Mouse (Mus musculus) forebrain, embryonic 11.5 days (tissue): ENCODE results near the gene Rrbp1. TPM values are rescaled to one million over a fixed set of nuclear protein-coding genes. Genes with fewer than 3 reads are reported as not detected.

Experiments used
- ATAC-seq: fragments of 200-750 bp; cut with Nextera tagmentation; replicated peaks from 2 replicates; pipeline ENCODE4 v1.8.0; 2017; ENCODE audit warnings: moderate TSS enrichment; ENCODE audit not compliant: low FRiP score
- DNase-seq: peaks from one replicate; pipeline ENCODE4 v3.0.0-alpha.2; 2017; ENCODE audit warnings: low spot score
- H3K27ac ChIP-seq: fragments of 300-500 bp; sonication (generic); 2 replicates; pipeline ENCODE4 v1.5.1; 2014; ENCODE audit warnings: low read depth, low read length
- H3K27me3 ChIP-seq: fragments of 300-500 bp; sonication (generic); 2 replicates; pipeline ENCODE4 v1.6.1; 2014; ENCODE audit warnings: mild to moderate bottlenecking, low read length, mixed read lengths; ENCODE audit not compliant: control insufficient read depth, insufficient read depth
- H3K36me3 ChIP-seq: fragments of 300-500 bp; sonication (generic); 2 replicates; pipeline ENCODE4 v1.6.1; 2014; ENCODE audit warnings: mild to moderate bottlenecking, low read length, moderate library complexity, mixed read lengths; ENCODE audit not compliant: control insufficient read depth, insufficient read depth
- H3K4me1 ChIP-seq: fragments of 300-500 bp; sonication (generic); replicated peaks from 2 replicates; pipeline ENCODE4 v1.6.1; 2014; ENCODE audit warnings: low read length, mixed read lengths; ENCODE audit not compliant: control insufficient read depth, insufficient read depth
- H3K4me2 ChIP-seq: fragments of 300-500 bp; sonication (generic); 2 replicates; pipeline ENCODE4 v1.6.1; 2014; ENCODE audit warnings: low read depth, mild to moderate bottlenecking, low read length, moderate library complexity, mixed read lengths; ENCODE audit not compliant: severe bottlenecking
- H3K4me3 ChIP-seq: fragments of 300-500 bp; sonication (generic); 2 replicates; pipeline ENCODE4 v1.5.1; 2014; ENCODE audit warnings: low read depth, low read length
- H3K9ac ChIP-seq: fragments of 300-500 bp; sonication (generic); 2 replicates; pipeline ENCODE4 v1.6.1; 2014; ENCODE audit warnings: low read length
- H3K9me3 ChIP-seq: fragments of 300-500 bp; sonication (generic); 2 replicates; pipeline ENCODE4 v1.6.1; 2016; ENCODE audit warnings: low read length, mixed read lengths; ENCODE audit not compliant: control insufficient read depth
- WGBS: fragments of 180-500 bp; shearing (Covaris S2); extraction: QIAGEN DNeasy Blood & Tissue Kit; methylation state at CpG from one replicate; pipeline ENCODE4 v1.1.7; 2014; 5-methylcytosine and 5-hydroxymethylcytosine counted together
- polyA plus RNA-seq: library from polyadenylated mRNA; unstranded; fragments of >200 nt; fragmentation: Nextera tagmentation; extraction: Ambion mirVana; gene quantifications from 2 replicates; pipeline ENCODE4 v1.2.1, GENCODE M21; 2014

The Rrbp1 gene
- polyA plus RNA-seq, 1 experiment from 2014 or later, result 30.0 TPM

DNA sequence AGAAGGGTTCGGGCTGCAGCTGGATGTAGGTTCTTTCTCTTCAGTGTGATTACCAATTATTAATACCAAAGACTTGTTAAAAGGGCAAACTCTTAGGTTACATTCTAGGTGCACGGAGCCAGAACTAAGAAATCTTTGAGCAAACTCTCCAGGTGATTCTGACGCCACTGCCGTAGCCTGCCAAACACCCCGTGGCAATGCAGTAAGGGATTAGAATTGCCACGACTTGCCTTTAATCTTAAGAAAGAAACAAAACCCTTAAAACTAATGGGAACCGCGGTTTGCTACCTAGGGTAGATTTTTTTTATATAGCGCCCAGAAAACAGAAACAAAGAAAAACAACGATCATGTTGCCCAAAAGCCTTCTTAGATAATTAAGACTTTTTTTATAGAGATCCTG is 96.8 kb downstream of the Rrbp1 start:
- H3K4me2 ChIP-seq, result peak overlapping the region; percentile 77
- peak overlapping the region; percentile 73 for H3K4me3 ChIP-seq
- ATAC-seq, result no peak
- H3K27ac ChIP-seq, result peak overlapping the region; percentile 84; the same call in 1 of the 2 replicates
- no peaks in the 10 kb centered on the region for H3K9me3 ChIP-seq
- no peaks in the 10 kb centered on the region for H3K36me3 ChIP-seq
- peak overlapping the region; percentile 74 for H3K9ac ChIP-seq
- 7% methylated on average over 10 of the region's 10 CpGs for WGBS
- peaks cover 3% of the 10 kb centered on the region; the same call in 1 of the 2 replicates for H3K4me1 ChIP-seq
- no peak for DNase-seq
- H3K27me3 ChIP-seq, result no peaks in the 10 kb centered on the region

DNA sequence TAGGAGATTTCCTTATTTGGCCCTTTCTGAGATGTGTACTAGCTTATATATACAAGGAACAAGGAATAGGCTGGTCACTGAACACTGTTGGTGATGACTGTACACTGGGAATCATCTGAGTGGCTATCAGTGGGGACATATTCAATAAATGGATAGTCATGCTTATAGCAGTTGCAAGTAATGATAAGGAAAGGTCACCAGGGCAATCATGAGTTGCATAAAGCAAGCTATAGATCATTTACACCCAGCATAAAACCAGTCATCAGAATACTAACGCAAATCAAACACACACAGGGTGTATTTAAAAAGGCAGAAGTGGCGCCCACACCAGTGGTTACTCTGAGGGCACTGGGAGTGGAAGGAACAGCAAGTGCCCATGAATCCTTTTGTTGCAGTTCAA is 98.9 kb downstream of the Rrbp1 start:
- H3K27ac ChIP-seq, result no peak overlapping the region
- ATAC-seq (no peak), DNase-seq (no peak)
- H3K9me3 ChIP-seq, result no peaks in the 10 kb centered on the region
- H3K27me3 ChIP-seq, result no peaks in the 10 kb centered on the region
- H3K9ac ChIP-seq, result no peak overlapping the region
- WGBS, result 90% methylated on average over 2 of the region's 2 CpGs
- H3K36me3 ChIP-seq, result no peaks in the 10 kb centered on the region
- no peak overlapping the region for H3K4me2 ChIP-seq
- H3K4me3 ChIP-seq, result no peak overlapping the region
- peaks cover 3% of the 10 kb centered on the region; the same call in 1 of the 2 replicates for H3K4me1 ChIP-seq

DNA sequence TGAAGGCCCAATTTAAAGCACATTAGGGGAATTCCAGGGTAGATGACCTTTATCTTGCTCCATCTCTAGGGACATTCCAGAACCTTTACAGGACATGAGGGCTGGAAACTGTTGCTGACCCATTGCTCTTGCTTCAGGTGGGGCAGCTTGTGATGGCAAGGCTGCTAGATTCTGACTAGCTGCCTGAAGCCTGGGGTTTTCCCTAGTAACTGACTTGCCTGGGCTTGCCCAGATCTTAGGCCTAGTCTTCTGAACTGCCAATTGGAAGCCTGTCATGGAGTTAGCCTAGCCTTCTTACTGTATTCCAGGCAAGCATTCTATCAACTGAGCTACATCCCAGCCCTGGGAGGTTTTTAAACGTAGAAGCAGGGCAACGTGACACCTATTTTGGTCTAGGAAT is 101.8 kb downstream of the Rrbp1 start:
- H3K4me3 ChIP-seq, result no peak overlapping the region
- no peaks in the 10 kb centered on the region for H3K9me3 ChIP-seq
- H3K36me3 ChIP-seq, result no peaks in the 10 kb centered on the region
- no peak for ATAC-seq
- no peak overlapping the region for H3K4me2 ChIP-seq
- no peaks in the 10 kb centered on the region for H3K4me1 ChIP-seq
- whole genome bisulfite sequencing, result 91% methylated on average over 2 of the region's 2 CpGs
- H3K9ac ChIP-seq, result no peak overlapping the region
- no peaks in the 10 kb centered on the region for H3K27me3 ChIP-seq
- no peak overlapping the region for H3K27ac ChIP-seq
- DNase-seq, result no peak

DNA sequence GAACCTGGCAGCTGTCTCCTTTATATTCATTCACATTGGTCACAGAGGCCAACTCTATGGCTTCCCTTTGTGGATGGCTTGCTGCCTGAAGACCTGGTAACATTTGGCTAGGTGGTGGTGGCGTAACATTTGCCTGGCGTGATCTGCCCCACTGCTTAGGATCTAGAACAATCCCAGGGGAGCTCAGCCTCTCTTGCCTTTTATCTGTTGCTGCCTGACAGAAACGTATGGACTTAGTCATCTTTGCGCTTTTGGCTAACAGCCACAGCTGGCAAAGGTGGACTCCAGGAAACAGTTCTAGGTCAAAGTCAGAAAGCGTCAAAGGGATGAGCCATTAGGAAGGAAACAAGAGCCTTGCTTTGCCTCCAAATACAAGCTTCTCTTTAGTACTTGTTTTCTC is 106.2 kb downstream of the Rrbp1 start:
- Histone ChIP-seq H3K4me1 (no peaks in the 10 kb centered on the region), H3K9me3 (no peaks in the 10 kb centered on the region), H3K27ac (no peak overlapping the region), H3K4me2 (no peak overlapping the region), H3K4me3 (no peak overlapping the region), H3K27me3 (no peaks in the 10 kb centered on the region), H3K9ac (no peak overlapping the region), H3K36me3 (no peaks in the 10 kb centered on the region)
- WGBS, result 83% methylated on average over 5 of the region's 5 CpGs
- ATAC-seq (no peak), DNase-seq (no peak)

DNA sequence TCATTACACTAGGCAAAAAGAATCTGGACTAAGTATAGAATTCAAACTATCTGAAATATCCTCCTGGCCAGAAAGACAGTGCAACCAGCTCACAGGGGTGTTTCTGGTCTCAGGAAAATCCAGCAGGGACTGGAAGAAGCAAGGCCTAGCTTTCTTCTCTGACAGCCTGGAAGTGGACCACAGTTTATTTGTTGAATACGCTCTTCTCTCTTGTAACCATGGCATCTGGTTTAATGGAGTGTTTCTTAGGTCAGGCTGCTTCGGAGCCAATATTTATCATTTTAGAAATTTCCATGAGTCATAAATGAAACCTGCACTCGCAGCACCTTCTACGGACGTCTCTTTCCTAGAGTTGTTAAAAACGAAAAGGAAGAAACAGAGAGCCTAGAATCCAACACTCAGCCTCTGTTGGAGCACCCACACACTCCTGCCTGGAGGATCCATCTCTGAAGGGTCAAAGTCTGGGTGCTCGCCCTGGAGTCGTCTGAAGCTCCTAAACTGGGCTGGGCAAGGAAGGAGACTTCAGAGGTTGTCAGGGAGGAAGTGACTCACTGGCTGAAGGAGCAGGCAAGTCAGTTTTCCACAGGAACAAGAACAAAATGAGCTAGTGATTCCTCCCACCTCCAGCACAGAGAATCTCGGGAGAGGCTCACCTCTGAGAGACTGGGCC is 107.6 kb downstream of the Rrbp1 start:
- H3K4me2 ChIP-seq, result no peak overlapping the region
- H3K4me1 ChIP-seq, result no peaks in the 10 kb centered on the region
- 81% methylated on average over 9 of the region's 9 CpGs for WGBS
- no peak overlapping the region for H3K27ac ChIP-seq
- no peak overlapping the region for H3K9ac ChIP-seq
- no peak overlapping the region for H3K4me3 ChIP-seq
- ATAC-seq (no peak), DNase-seq (no peak)
- H3K36me3 ChIP-seq, result no peaks in the 10 kb centered on the region
- H3K9me3 ChIP-seq, result no peaks in the 10 kb centered on the region
- no peaks in the 10 kb centered on the region for H3K27me3 ChIP-seq

DNA sequence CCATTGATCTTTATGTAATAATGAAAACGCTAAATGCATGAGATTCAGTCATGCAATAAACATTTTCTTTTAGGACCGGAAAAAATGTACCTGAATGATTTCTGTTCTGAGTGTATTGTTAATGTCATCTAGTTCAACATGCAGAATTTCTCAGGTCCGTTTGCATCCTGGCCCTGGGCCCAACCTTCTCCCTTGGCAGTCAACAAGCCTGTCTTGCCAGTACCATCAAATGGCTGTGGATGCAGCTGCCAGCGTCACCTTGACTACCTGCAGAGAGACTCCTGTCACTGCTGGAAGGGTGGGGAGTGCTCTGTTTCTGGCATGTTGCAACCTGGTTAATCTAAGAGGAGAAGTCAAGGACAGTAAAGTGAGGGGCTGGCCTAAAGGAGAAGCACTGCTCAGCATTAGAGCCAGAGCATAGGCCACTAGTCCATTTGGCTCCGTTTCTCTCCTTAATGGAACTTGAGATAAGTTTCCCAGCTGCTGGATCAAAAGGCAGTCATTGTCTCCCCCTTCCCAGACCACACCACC is 110.2 kb downstream of the Rrbp1 start:
- no peak overlapping the region for H3K9ac ChIP-seq
- H3K4me1 ChIP-seq, result no peaks in the 10 kb centered on the region
- 81% methylated on average over 5 of the region's 5 CpGs for WGBS
- ATAC-seq (no peak), DNase-seq (no peak)
- no peak overlapping the region for H3K4me2 ChIP-seq
- H3K36me3 ChIP-seq, result no peaks in the 10 kb centered on the region
- H3K27ac ChIP-seq, result no peak overlapping the region
- no peak overlapping the region for H3K4me3 ChIP-seq
- H3K9me3 ChIP-seq, result no peaks in the 10 kb centered on the region
- H3K27me3 ChIP-seq, result no peaks in the 10 kb centered on the region

DNA sequence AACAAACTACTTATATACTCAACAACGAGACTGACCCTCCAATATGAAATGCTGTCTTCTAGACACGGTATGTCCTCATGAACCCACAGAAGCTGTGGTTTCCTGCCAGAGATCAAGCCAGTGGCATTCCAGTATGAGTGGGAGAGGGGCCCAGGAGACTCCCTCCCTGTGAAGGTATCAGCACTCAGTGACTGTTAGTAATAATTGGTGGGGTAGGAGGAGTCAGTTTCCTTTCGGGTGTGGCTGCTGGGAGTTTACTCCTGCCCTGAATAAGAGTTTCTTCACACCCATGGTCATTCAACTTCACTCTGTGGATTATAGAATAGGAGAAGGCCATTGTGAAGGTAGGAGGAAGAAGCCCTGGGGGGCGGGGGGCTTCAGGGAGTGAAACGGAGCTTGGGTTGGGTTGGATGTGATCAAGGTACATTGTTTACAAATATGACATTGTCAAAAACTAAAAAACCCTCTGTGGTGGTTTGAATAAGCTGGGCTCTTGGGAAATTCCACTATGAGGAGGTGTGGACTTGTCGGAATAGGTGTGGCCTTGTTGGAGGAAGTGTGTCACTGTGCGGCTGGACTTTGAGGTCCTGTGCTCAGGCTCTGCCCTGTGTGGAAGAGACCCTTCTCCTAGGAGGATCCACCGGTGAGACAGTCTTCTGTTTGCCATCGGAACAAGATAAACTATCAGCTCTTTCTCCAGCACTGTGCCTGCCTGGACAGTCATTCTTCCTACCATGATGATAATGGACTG is 111.4 kb downstream of the Rrbp1 start:
- Histone ChIP-seq H3K9ac (no peak overlapping the region), H3K27me3 (no peaks in the 10 kb centered on the region), H3K27ac (no peak overlapping the region), H3K4me1 (no peaks in the 10 kb centered on the region), H3K9me3 (no peaks in the 10 kb centered on the region), H3K4me2 (no peak overlapping the region), H3K36me3 (no peaks in the 10 kb centered on the region), H3K4me3 (no peak overlapping the region)
- no peak for DNase-seq
- no peak for ATAC-seq
- 93% methylated on average over 9 of the region's 9 CpGs for WGBS
